Mouse (Mus musculus) CH12.LX (cell line): Measurements from ENCODE around the gene Gas7. TPM values are rescaled to one million over a fixed set of nuclear protein-coding genes. Genes with fewer than 3 reads are reported as not detected.

Experiments used
- DNase-seq: peaks from one replicate; pipeline ENCODE4 v3.0.0-alpha.2; 2013; ENCODE audit errors: extremely low read depth
- H3K27ac ChIP-seq: 2 replicates; pipeline ENCODE4 v1.5.1; 2012; ENCODE audit warnings: low read depth, mild to moderate bottlenecking, control low read depth, moderate library complexity; ENCODE audit not compliant: insufficient read depth
- H3K27me3 ChIP-seq: replicated peaks from 2 replicates; pipeline ENCODE3; 2012; ENCODE audit warnings: inconsistent platforms
- H3K36me3 ChIP-seq, 2 experiments: replicated peaks in 1 of 2; 2 replicates each; pipeline versions ENCODE3 to v1.6.1; 2012; ENCODE audit warnings: inconsistent platforms in 1 of 2, low read length in 1 of 2, mild to moderate bottlenecking in 1 of 2, mixed read lengths in 1 of 2, moderate library complexity in 1 of 2; ENCODE audit not compliant: control insufficient read depth in 1 of 2, insufficient read depth in 1 of 2
- H3K4me1 ChIP-seq, 2 experiments: 2 replicates each; pipeline ENCODE4 v1.6.1; 2012; ENCODE audit warnings: inconsistent platforms in 1 of 2, moderate library complexity in 1 of 2; ENCODE audit not compliant: insufficient read depth in 2 of 2, control insufficient read depth in 1 of 2
- H3K4me2 ChIP-seq: 2 replicates; pipeline ENCODE4 v1.6.1; 2012; ENCODE audit warnings: low read depth, mild to moderate bottlenecking, control low read depth; ENCODE audit not compliant: poor library complexity, insufficient read depth, severe bottlenecking
- H3K4me3 ChIP-seq, 3 experiments: fragments of 150-350 bp in 1 of 3; sonication (generic) in 1 of 3; replicated peaks in 1 of 3; 2 replicates each; pipeline versions ENCODE3 to v1.5.1; 2011 to 2012; ENCODE audit warnings: low read depth in 2 of 3, low read length in 2 of 3, mild to moderate bottlenecking in 2 of 3, moderate library complexity in 2 of 3, control low read depth in 1 of 3, improper control_type of control experiment in 1 of 3, inconsistent platforms in 1 of 3, mixed read lengths in 1 of 3; ENCODE audit not compliant: poor library complexity in 1 of 3
- H3K79me2 ChIP-seq: replicated peaks from 2 replicates; pipeline ENCODE4 v1.6.1; 2012; ENCODE audit warnings: mild to moderate bottlenecking, moderate library complexity; ENCODE audit not compliant: control insufficient read depth, poor library complexity, insufficient read depth, severe bottlenecking; ENCODE audit errors: extremely low read depth
- H3K9ac ChIP-seq: 2 replicates; pipeline ENCODE4 v1.6.1; 2012; ENCODE audit warnings: low read depth, mild to moderate bottlenecking, control low read depth, moderate library complexity; ENCODE audit not compliant: insufficient read depth
- H3K9me3 ChIP-seq: replicated peaks from 2 replicates; pipeline ENCODE3; 2012; ENCODE audit warnings: low read length, inconsistent platforms, mixed read lengths
- BHLHE40 ChIP-seq: IDR thresholded peaks from 2 replicates; pipeline ENCODE4 v1.6.1; 2011; ENCODE audit warnings: mild to moderate bottlenecking, low read depth, low read length, improper control_type of control experiment
- CHD2 ChIP-seq: IDR thresholded peaks from 2 replicates; pipeline ENCODE4 v1.6.1; 2011; ENCODE audit warnings: low read length, improper control_type of control experiment
- ELF1 ChIP-seq: IDR thresholded peaks from 2 replicates; pipeline ENCODE4 v1.6.1; 2014; ENCODE audit warnings: low read depth, mild to moderate bottlenecking, inconsistent platforms, low read length, improper control_type of control experiment
- EP300 ChIP-seq: IDR thresholded peaks from 2 replicates; pipeline ENCODE4 v1.6.1; 2011; ENCODE audit warnings: low read length, improper control_type of control experiment
- ETS1 ChIP-seq: conservative IDR thresholded peaks from 2 replicates; pipeline ENCODE4 v1.6.1; 2012; ENCODE audit warnings: low read depth, mild to moderate bottlenecking, inconsistent platforms, low read length, improper control_type of control experiment, moderate library complexity
- IRF4 ChIP-seq: IDR thresholded peaks from 2 replicates; pipeline ENCODE4 v1.6.1; 2014; ENCODE audit warnings: low read depth, mild to moderate bottlenecking, inconsistent platforms, low read length, improper control_type of control experiment
- MAX ChIP-seq: IDR thresholded peaks from 2 replicates; pipeline ENCODE4 v1.6.1; 2011; ENCODE audit warnings: low read length, improper control_type of control experiment
- MAZ ChIP-seq: IDR thresholded peaks from 2 replicates; pipeline ENCODE4 v1.6.1; 2012; ENCODE audit warnings: low read depth, mild to moderate bottlenecking, inconsistent platforms, low read length, improper control_type of control experiment, moderate library complexity
- MEF2A ChIP-seq: IDR thresholded peaks from 2 replicates; pipeline ENCODE4 v1.6.1; 2014; ENCODE audit warnings: low read depth, mild to moderate bottlenecking, inconsistent platforms, low read length, improper control_type of control experiment, borderline replicate concordance
- MXI1 ChIP-seq: IDR thresholded peaks from 2 replicates; pipeline ENCODE4 v1.6.1; 2011; ENCODE audit warnings: mild to moderate bottlenecking, low read depth, low read length, improper control_type of control experiment
- MYC ChIP-seq: IDR thresholded peaks from 2 replicates; pipeline ENCODE4 v1.6.1; 2011; ENCODE audit warnings: low read depth, mild to moderate bottlenecking, improper control_type of control experiment, low read length
- NELFE ChIP-seq: IDR thresholded peaks from 2 replicates; pipeline ENCODE4 v1.6.1; 2011; ENCODE audit warnings: low read depth, low read length, improper control_type of control experiment
- NRF1 ChIP-seq: IDR thresholded peaks from 2 replicates; pipeline ENCODE4 v1.6.1; 2014; ENCODE audit warnings: low read depth, mild to moderate bottlenecking, inconsistent platforms, low read length, improper control_type of control experiment, moderate library complexity
- POLR2A ChIP-seq: IDR thresholded peaks from 2 replicates; pipeline ENCODE4 v1.6.1; 2011; ENCODE audit warnings: low read depth, mild to moderate bottlenecking, improper control_type of control experiment, low read length
- SIN3A ChIP-seq: IDR thresholded peaks from 2 replicates; pipeline ENCODE4 v1.6.1; 2012; ENCODE audit warnings: low read length, improper control_type of control experiment, inconsistent platforms
- SMC3 ChIP-seq: IDR thresholded peaks from 2 replicates; pipeline ENCODE4 v1.6.1; 2011; ENCODE audit warnings: low read depth, low read length, improper control_type of control experiment
- TBP ChIP-seq: conservative IDR thresholded peaks from 2 replicates; pipeline ENCODE4 v1.6.1; 2011; ENCODE audit warnings: low read depth, low read length, improper control_type of control experiment
- UBTF ChIP-seq: IDR thresholded peaks from 2 replicates; pipeline ENCODE4 v1.6.1; 2012; ENCODE audit warnings: low read depth, mild to moderate bottlenecking, inconsistent platforms, low read length, improper control_type of control experiment, moderate library complexity
- USF1 ChIP-seq: IDR thresholded peaks from 2 replicates; pipeline ENCODE4 v1.6.1; 2014; ENCODE audit warnings: low read depth, mild to moderate bottlenecking, inconsistent platforms, low read length, improper control_type of control experiment
- USF2 ChIP-seq: conservative IDR thresholded peaks from 2 replicates; pipeline ENCODE4 v1.6.1; 2011; ENCODE audit warnings: low read depth, low read length, improper control_type of control experiment
- ZC3H11A ChIP-seq: IDR thresholded peaks from 2 replicates; pipeline ENCODE4 v1.6.1; 2012; ENCODE audit warnings: low read depth, mild to moderate bottlenecking, inconsistent platforms, low read length, improper control_type of control experiment
- dilution Hi-C: fragments of 300-500 bp; cut with MboI; formaldehyde crosslinking; loops from 2 replicates; pipeline ENCODE4 v1.14.3; 2020; ENCODE audit warnings: low sequenced_read_pairs; ENCODE audit not compliant: extremely low pct_unique_long_range_greater_than_20kb, extremely low pct_ligation_motif_present
- in situ Hi-C: fragments of 300-500 bp; cut with MboI; formaldehyde crosslinking; loops from 3 replicates; pipeline ENCODE4 v1.14.3; 2019; ENCODE audit warnings: low sequenced_read_pairs, low pct_ligation_motif_present, low pct_unique_long_range_greater_than_20kb, mixed read lengths
- polyA plus RNA-seq: library from polyadenylated mRNA; unstranded; fragments of >175 nt; gene quantifications from 2 replicates; pipeline ENCODE4 v1.2.1, GENCODE M21; 2012; ENCODE audit warnings: low read depth; ENCODE audit not compliant: insufficient read length
- total RNA-seq, 2 experiments: library from RNA; depleted of rRNA; stranded (reverse); fragments of 300-350 nt in 1 of 2; fragments of >200 nt in 1 of 2; gene quantifications; 2 replicates each; pipeline ENCODE4 v1.2.3; 2012 to 2014

Gas7 gene
- total and polyA plus RNA-seq, 3 experiments = 7.0 to 20.8 (median 7.0) TPM

DNA sequence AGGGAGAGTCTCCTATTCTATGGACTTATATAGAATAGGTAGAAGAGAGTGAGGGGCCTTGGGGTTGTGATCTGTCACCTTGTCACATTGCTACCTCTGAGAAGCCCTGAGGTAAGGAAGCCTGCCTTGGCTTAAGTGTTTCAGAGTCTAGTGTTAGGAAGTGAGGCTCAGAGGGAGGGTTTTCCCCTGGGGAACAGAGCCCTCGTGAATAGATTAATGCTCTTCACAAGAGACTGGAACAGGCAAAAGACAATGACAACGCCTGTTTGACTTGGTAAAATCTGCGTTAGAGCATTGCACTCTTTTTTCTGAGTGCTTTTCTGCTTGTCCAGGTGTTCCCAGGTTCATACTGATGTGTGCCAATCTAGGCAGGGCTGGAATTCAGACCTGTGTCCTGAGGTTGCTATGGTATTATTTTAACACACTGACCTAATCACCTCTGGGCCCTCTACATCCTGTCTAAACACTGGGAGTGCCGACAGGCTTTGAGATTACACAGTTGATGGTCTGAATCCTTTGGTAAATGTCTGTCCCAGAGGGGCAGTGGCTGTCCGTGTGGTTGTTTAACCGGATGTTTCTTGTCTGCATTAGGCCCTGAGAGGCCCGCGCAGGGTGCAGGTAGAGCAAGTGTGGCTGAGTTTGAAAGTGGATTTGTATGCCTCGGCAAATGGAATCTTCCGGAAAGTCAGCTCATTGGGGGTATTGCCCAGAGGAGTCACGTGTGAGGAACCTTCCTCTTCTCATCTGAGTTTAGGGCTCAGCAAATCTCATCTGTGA, 89.6 kb downstream of the Gas7 start:
- no peaks in the 10 kb centered on the region for H3K36me3 ChIP-seq
- TF ChIP-seq ETS1 = peak; percentile 84
- TF ChIP-seq BHLHE40 = peak; percentile 95
- no peak for TF ChIP-seq SIN3A
- TF ChIP-seq ELF1 = peak; percentile 53
- 0 out of 2 replicates have a peak, but pooled peaks have one; percentile 51 for TF ChIP-seq MAZ
- 0 out of 2 replicates have a peak, but pooled peaks have one; percentile 23 for TF ChIP-seq MXI1
- peak; percentile 79 for TF ChIP-seq USF1
- TF ChIP-seq NRF1 = 0 out of 2 replicates have a peak, but pooled peaks have one; percentile 14
- TF ChIP-seq IRF4 = peak; percentile 74; the same call in 1 of the 2 replicates
- TF ChIP-seq MEF2A = peak; percentile 52; the same call in 1 of the 2 replicates
- TF ChIP-seq UBTF = no peak
- TF ChIP-seq EP300 = no peak; the same call in 1 of the 2 replicates
- TF ChIP-seq CHD2 = 0 out of 2 replicates have a peak, but pooled peaks have one; percentile 30
- no peak for TF ChIP-seq NELFE
- TF ChIP-seq SMC3 = peak; percentile 9; the same call in 1 of the 2 replicates
- TF ChIP-seq USF2 = peak; percentile 84
- TF ChIP-seq POLR2A = no peak
- TF ChIP-seq TBP = no peak
- peak; percentile 76 for TF ChIP-seq MAX
- TF ChIP-seq ZC3H11A = no peak
- TF ChIP-seq MYC = peak; percentile 42; the same call in 1 of the 2 replicates
- H3K9me3 ChIP-seq = no peaks in the 10 kb centered on the region
- dilution Hi-C loops (no loop called here), in situ Hi-C loops (no loop called here)
- H3K4me1 ChIP-seq = peaks cover 35 to 73% of the 10 kb centered on the region in 2 experiments
- H3K4me2 ChIP-seq = peak overlapping the region; percentile 10
- 0 out of 2 replicates have a peak overlapping the region, but pooled peaks have one; percentile 4 for H3K9ac ChIP-seq
- H3K79me2 ChIP-seq = no peaks in the 10 kb centered on the region
- H3K4me3 ChIP-seq = no peak overlapping the region
- no peaks in the 10 kb centered on the region for H3K27me3 ChIP-seq
- peak overlapping the region; percentile 61 for H3K27ac ChIP-seq
- DNase-seq = peak; percentile 87
